Mouse (Mus musculus): ENCODE data around the gene Gpr152. TPM values are rescaled to one million over a fixed set of nuclear protein-coding genes. Genes with fewer than 3 reads are reported as not detected.

Gpr152 gene
- total and polyA plus RNA-seq, 2 experiments from 2014 or later: 0.16 TPM; not detected in 1

GRCm38 (mm10) chr19:4103294-4103693 is 36.3 kb upstream of the Gpr152 start:
- no peak overlapping the region for H3K4me3 ChIP-seq (ENCODE audit: low read depth, low read length)
- H3K9ac ChIP-seq (replicated peaks; ENCODE audit: low read length, poor library complexity, severe bottlenecking): no peak overlapping the region
- no peak overlapping the region for H3K27ac ChIP-seq (ENCODE audit: low read depth, low read length)
- H3K4me2 ChIP-seq (ENCODE audit: low read depth, low read length, poor library complexity, severe bottlenecking): no peak overlapping the region
- ATAC-seq (ENCODE audit: low FRiP score) (no peak), DNase-seq (ENCODE audit: low spot score) (no peak)
- peaks cover 23% of the 10 kb centered on the region; the same call in 1 of the 2 replicates for H3K4me1 ChIP-seq (ENCODE audit: insufficient read depth, low read length)
- H3K9me3 ChIP-seq (ENCODE audit: low read length): no peaks in the 10 kb centered on the region
- H3K27me3 ChIP-seq (ENCODE audit: insufficient read depth, low read length): no peaks in the 10 kb centered on the region
- WGBS: 93% methylated on average over 18 of the region's 18 CpGs
- H3K36me3 ChIP-seq (ENCODE audit: insufficient read depth, low read length): peaks cover 41% of the 10 kb centered on the region
- no peak for TF ChIP-seq CTCF (IDR thresholded peaks at IDR 0.05)

GRCm38 (mm10) chr19:4103792-4104191 is 35.8 kb upstream of the Gpr152 start:
- 81% methylated on average over 3 of the region's 3 CpGs for WGBS
- DNase-seq (ENCODE audit: low spot score) (no peak), ATAC-seq (ENCODE audit: low FRiP score) (no peak)
- H3K4me2 ChIP-seq (ENCODE audit: low read depth, low read length, poor library complexity, severe bottlenecking): no peak overlapping the region
- H3K36me3 ChIP-seq (ENCODE audit: insufficient read depth, low read length): peaks cover 44% of the 10 kb centered on the region
- no peaks in the 10 kb centered on the region for H3K9me3 ChIP-seq (ENCODE audit: low read length)
- peaks cover 23% of the 10 kb centered on the region; the same call in 1 of the 2 replicates for H3K4me1 ChIP-seq (ENCODE audit: insufficient read depth, low read length)
- no peaks in the 10 kb centered on the region for H3K27me3 ChIP-seq (ENCODE audit: insufficient read depth, low read length)
- no peak overlapping the region for H3K9ac ChIP-seq (replicated peaks; ENCODE audit: low read length, poor library complexity, severe bottlenecking)
- no peak overlapping the region for H3K4me3 ChIP-seq (ENCODE audit: low read depth, low read length)
- TF ChIP-seq CTCF (IDR thresholded peaks at IDR 0.05): no peak
- no peak overlapping the region for H3K27ac ChIP-seq (ENCODE audit: low read depth, low read length)

- H3K36me3 ChIP-seq (ENCODE audit: insufficient read depth, low read length): peaks cover 53% of the 10 kb centered on the region
- no peaks in the 10 kb centered on the region for H3K9me3 ChIP-seq (ENCODE audit: low read length)
- no peak overlapping the region for H3K27ac ChIP-seq (ENCODE audit: low read depth, low read length)
- no peaks in the 10 kb centered on the region for H3K27me3 ChIP-seq (ENCODE audit: insufficient read depth, low read length)
- peaks cover 16% of the 10 kb centered on the region; the same call in 1 of the 2 replicates for H3K4me1 ChIP-seq (ENCODE audit: insufficient read depth, low read length)
- H3K9ac ChIP-seq (replicated peaks; ENCODE audit: low read length, poor library complexity, severe bottlenecking): no peak overlapping the region
- 91% methylated on average over 16 of the region's 16 CpGs for WGBS
- no peak overlapping the region for H3K4me2 ChIP-seq (ENCODE audit: low read depth, low read length, poor library complexity, severe bottlenecking)
- DNase-seq (ENCODE audit: low spot score) (no peak), ATAC-seq (ENCODE audit: low FRiP score) (no peak)
- TF ChIP-seq CTCF (IDR thresholded peaks at IDR 0.05): no peak
- no peak overlapping the region for H3K4me3 ChIP-seq (ENCODE audit: low read depth, low read length)
Measured at GRCm38 (mm10) chr19:4104675-4105194, 34.9 kb upstream of the Gpr152 start.

- H3K9me3 ChIP-seq (ENCODE audit: low read length): no peaks in the 10 kb centered on the region
- H3K4me1 ChIP-seq (ENCODE audit: insufficient read depth, low read length): peaks cover 9% of the 10 kb centered on the region; the same call in 1 of the 2 replicates
- H3K9ac ChIP-seq (replicated peaks; ENCODE audit: low read length, poor library complexity, severe bottlenecking): no peak overlapping the region
- no peak overlapping the region for H3K4me3 ChIP-seq (ENCODE audit: low read depth, low read length)
- no peak for TF ChIP-seq CTCF (IDR thresholded peaks at IDR 0.05)
- 93% methylated on average over 14 of the region's 14 CpGs for WGBS
- no peak overlapping the region for H3K27ac ChIP-seq (ENCODE audit: low read depth, low read length)
- H3K36me3 ChIP-seq (ENCODE audit: insufficient read depth, low read length): peaks cover 71% of the 10 kb centered on the region
- no peak overlapping the region for H3K4me2 ChIP-seq (ENCODE audit: low read depth, low read length, poor library complexity, severe bottlenecking)
- DNase-seq (ENCODE audit: low spot score) (no peak), ATAC-seq (ENCODE audit: low FRiP score) (no peak)
- no peaks in the 10 kb centered on the region for H3K27me3 ChIP-seq (ENCODE audit: insufficient read depth, low read length)
Measured at GRCm38 (mm10) chr19:4106654-4107053, 32.9 kb upstream of the Gpr152 start.

- H3K4me1 ChIP-seq (ENCODE audit: insufficient read depth, low read length): no peaks in the 10 kb centered on the region
- no peak for DNase-seq (ENCODE audit: low spot score)
- H3K4me2 ChIP-seq (ENCODE audit: low read depth, low read length, poor library complexity, severe bottlenecking): no peak overlapping the region
- H3K9me3 ChIP-seq (ENCODE audit: low read length): no peaks in the 10 kb centered on the region
- H3K9ac ChIP-seq (replicated peaks; ENCODE audit: low read length, poor library complexity, severe bottlenecking): no peak overlapping the region
- WGBS: 90% methylated on average over 8 of the region's 9 CpGs
- ATAC-seq (ENCODE audit: low FRiP score): no peak
- H3K36me3 ChIP-seq (ENCODE audit: insufficient read depth, low read length): peaks cover 82% of the 10 kb centered on the region
- no peak overlapping the region for H3K4me3 ChIP-seq (ENCODE audit: low read depth, low read length)
- no peaks in the 10 kb centered on the region for H3K27me3 ChIP-seq (ENCODE audit: insufficient read depth, low read length)
- no peak for TF ChIP-seq CTCF (IDR thresholded peaks at IDR 0.05)
- no peak overlapping the region for H3K27ac ChIP-seq (ENCODE audit: low read depth, low read length)
Measured at GRCm38 (mm10) chr19:4108535-4108934, 31.1 kb upstream of the Gpr152 start.

GRCm38 (mm10) chr19:4112063-4112960 is 27.3 kb upstream of the Gpr152 start:
- WGBS: 96% methylated on average over 26 of the region's 26 CpGs
- TF ChIP-seq CTCF (IDR thresholded peaks at IDR 0.05): no peak
- no peak for ATAC-seq (ENCODE audit: low FRiP score)

More at GRCm38 (mm10) chr19:4112063-4112960, 27.3 kb upstream of the Gpr152 start:
- no peak overlapping the region for H3K27ac ChIP-seq (ENCODE audit: low read depth, low read length)
- no peak for DNase-seq (ENCODE audit: low spot score)
- H3K9me3 ChIP-seq (ENCODE audit: low read length): no peaks in the 10 kb centered on the region
- H3K4me3 ChIP-seq (ENCODE audit: low read depth, low read length): no peak overlapping the region
- H3K4me2 ChIP-seq (ENCODE audit: low read depth, low read length, poor library complexity, severe bottlenecking): no peak overlapping the region
- H3K9ac ChIP-seq (replicated peaks; ENCODE audit: low read length, poor library complexity, severe bottlenecking): no peak overlapping the region
- peaks cover 95% of the 10 kb centered on the region for H3K36me3 ChIP-seq (ENCODE audit: insufficient read depth, low read length)
- no peaks in the 10 kb centered on the region for H3K27me3 ChIP-seq (ENCODE audit: insufficient read depth, low read length)
- no peaks in the 10 kb centered on the region for H3K4me1 ChIP-seq (ENCODE audit: insufficient read depth, low read length)
